Mouse (Mus musculus) intestine, postnatal 0 days (tissue): ENCODE results near the gene Sbno2. TPM values are rescaled to one million over a fixed set of nuclear protein-coding genes. Genes with fewer than 3 reads are reported as not detected.

Source experiments
- ATAC-seq: fragments of 200-750 bp; cut with Nextera tagmentation; 2 replicates; pipeline ENCODE4 v1.8.0; 2017; ENCODE audit warnings: mild to moderate bottlenecking, moderate TSS enrichment, moderate library complexity
- H3K27ac ChIP-seq: fragments of 300-500 bp; sonication (generic); 2 replicates; pipeline ENCODE4 v1.5.1; 2014; ENCODE audit warnings: mild to moderate bottlenecking, low read depth, low read length, moderate library complexity
- H3K27me3 ChIP-seq: fragments of 300-500 bp; sonication (generic); replicated peaks from 2 replicates; pipeline ENCODE4 v1.6.1; 2014; ENCODE audit warnings: low read length, mixed read lengths; ENCODE audit not compliant: control insufficient read depth, insufficient read depth
- H3K36me3 ChIP-seq: fragments of 300-500 bp; sonication (generic); 2 replicates; pipeline ENCODE4 v1.6.1; 2014; ENCODE audit warnings: mild to moderate bottlenecking, moderate library complexity; ENCODE audit not compliant: control insufficient read depth, insufficient read depth
- H3K4me1 ChIP-seq: fragments of 300-500 bp; sonication (generic); replicated peaks from 2 replicates; pipeline ENCODE4 v1.6.1; 2014; ENCODE audit warnings: antibody characterized with exemption, low read length, mixed read lengths; ENCODE audit not compliant: control insufficient read depth, insufficient read depth
- H3K4me2 ChIP-seq: fragments of 300-500 bp; sonication (generic); replicated peaks from 2 replicates; pipeline ENCODE4 v1.6.1; 2014; ENCODE audit warnings: low read depth, mild to moderate bottlenecking, moderate library complexity
- H3K4me3 ChIP-seq: fragments of 300-500 bp; sonication (generic); 2 replicates; pipeline ENCODE4 v1.5.1; 2014; ENCODE audit warnings: low read depth, low read length
- H3K9ac ChIP-seq: fragments of 300-500 bp; sonication (generic); 2 replicates; pipeline ENCODE4 v1.6.1; 2014; ENCODE audit warnings: mild to moderate bottlenecking, low read depth, low read length
- H3K9me3 ChIP-seq: fragments of 300-500 bp; sonication (generic); 2 replicates; pipeline ENCODE4 v1.6.1; 2016; ENCODE audit warnings: mixed run types; ENCODE audit not compliant: control insufficient read depth
- CTCF ChIP-seq: sonication (generic); IDR thresholded peaks from 2 replicates; pipeline ENCODE4 v1.5.1; 2016; ENCODE audit warnings: low read depth, mild to moderate bottlenecking, control low read depth, antibody characterized with exemption, moderate library complexity
- WGBS: fragments of 180-500 bp; shearing (Covaris S2); extraction: QIAGEN DNeasy Blood & Tissue Kit; methylation state at CpG from one replicate; pipeline ENCODE4 v1.1.7; 2014; 5-methylcytosine and 5-hydroxymethylcytosine counted together
- polyA plus RNA-seq: library from polyadenylated mRNA; unstranded; fragments of >200 nt; fragmentation: Nextera tagmentation; extraction: Ambion mirVana; gene quantifications from 2 replicates; pipeline ENCODE4 v1.2.1, GENCODE M21; 2015

The Sbno2 gene
- polyA plus RNA-seq, 1 experiment from 2014 or later: 9.8 TPM

DNA sequence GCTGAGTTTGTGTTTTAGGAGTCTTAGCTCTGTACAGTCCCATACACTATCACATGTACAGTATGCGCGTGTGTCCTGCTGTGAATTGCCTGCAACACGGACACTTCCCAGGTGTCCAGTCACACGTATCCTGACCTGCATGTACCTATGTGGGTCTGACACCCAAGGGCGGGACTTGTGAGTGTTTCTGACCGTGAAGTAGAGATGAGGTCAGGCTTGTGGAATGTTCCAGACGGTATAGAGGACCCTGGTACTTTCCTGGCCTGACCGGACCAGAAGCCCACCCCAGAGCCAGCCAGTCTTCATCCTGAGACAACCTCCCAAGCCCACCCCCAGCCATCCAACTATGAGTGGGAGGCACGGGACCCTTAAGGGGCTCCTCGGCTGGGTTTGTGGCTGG is 89.8 kb downstream of the Sbno2 start:
- H3K9me3 ChIP-seq: no peaks in the 10 kb centered on the region
- H3K27ac ChIP-seq: no peak overlapping the region
- peaks cover 19% of the 10 kb centered on the region; the same call in 1 of the 2 replicates for H3K36me3 ChIP-seq
- WGBS: 83% methylated on average over 10 of the region's 10 CpGs
- peaks cover 13% of the 10 kb centered on the region; the same call in 1 of the 2 replicates for H3K27me3 ChIP-seq
- H3K4me3 ChIP-seq: no peak overlapping the region
- no peaks in the 10 kb centered on the region for H3K4me1 ChIP-seq
- H3K9ac ChIP-seq: no peak overlapping the region
- TF ChIP-seq CTCF: no peak
- no peak overlapping the region for H3K4me2 ChIP-seq
- no peak for ATAC-seq

DNA sequence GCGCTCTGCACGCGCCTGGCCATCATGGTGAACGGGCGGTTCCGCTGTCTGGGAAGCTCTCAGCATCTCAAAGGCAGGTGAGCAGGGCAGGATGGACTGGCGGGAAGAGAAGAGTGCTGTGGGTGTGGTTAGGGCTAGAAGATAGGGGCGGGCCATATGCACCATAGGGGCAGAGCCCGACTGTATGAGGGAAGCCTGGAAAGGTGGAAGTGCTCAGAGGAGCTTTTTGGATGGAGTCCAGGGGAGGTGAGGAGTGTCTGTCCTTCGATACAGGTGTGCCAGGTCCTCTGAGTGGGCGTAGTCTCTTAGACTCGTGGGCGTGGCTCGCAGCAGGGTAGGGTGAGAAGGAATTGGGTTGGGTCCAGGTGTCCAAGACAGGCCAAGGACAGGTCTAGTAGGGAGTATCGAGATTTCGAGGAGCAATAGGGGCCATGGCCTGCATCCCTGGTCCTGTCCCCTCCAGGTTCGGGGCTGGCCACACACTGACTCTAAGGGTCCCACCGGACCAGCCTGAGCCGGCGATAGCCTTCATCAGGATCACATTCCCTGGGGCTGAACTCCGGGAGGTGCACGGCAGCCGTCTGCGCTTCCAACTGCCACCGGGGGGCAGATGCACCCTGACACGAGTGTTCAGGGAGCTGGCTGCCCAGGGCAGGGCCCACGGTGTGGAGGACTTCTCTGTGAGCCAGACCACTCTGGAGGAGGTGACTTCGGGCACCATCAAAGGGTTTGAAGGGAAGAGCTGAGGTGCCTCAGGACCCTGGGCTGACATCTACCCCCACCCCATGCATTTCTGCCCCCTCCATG is 90.7 kb downstream of the Sbno2 start:
- ATAC-seq: peak; percentile 34
- Histone ChIP-seq H3K27ac (no peak overlapping the region), H3K9me3 (no peaks in the 10 kb centered on the region), H3K4me2 (no peak overlapping the region), H3K4me3 (no peak overlapping the region), H3K36me3 (peaks cover 23% of the 10 kb centered on the region; the same call in 1 of the 2 replicates), H3K27me3 (peaks cover 13% of the 10 kb centered on the region; the same call in 1 of the 2 replicates), H3K9ac (no peak overlapping the region), H3K4me1 (no peaks in the 10 kb centered on the region)
- WGBS: 30% methylated on average over 28 of the region's 28 CpGs
- peak; percentile 61 for TF ChIP-seq CTCF

DNA sequence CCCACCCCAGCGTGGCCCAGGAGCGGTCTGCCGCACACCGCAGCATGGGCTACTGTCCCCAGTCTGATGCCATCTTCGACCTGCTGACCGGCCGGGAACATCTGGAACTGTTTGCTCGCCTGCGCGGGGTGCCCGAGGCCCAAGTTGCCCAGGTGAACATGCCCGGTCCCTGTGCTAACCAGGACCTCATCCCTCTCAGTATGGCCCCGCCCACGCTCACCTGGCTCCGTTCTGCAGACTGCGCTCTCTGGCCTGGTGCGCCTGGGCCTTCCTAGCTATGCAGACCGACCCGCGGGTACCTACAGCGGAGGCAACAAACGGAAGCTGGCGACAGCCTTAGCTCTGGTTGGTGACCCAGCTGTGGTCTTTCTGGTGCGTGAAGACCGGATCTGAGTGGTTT is 91.8 kb downstream of the Sbno2 start:
- Histone ChIP-seq H3K4me2 (no peak overlapping the region), H3K27ac (no peak overlapping the region), H3K36me3 (peaks cover 27% of the 10 kb centered on the region; the same call in 1 of the 2 replicates), H3K4me3 (no peak overlapping the region), H3K9ac (no peak overlapping the region), H3K27me3 (peaks cover 11% of the 10 kb centered on the region; the same call in 1 of the 2 replicates), H3K4me1 (no peaks in the 10 kb centered on the region), H3K9me3 (no peaks in the 10 kb centered on the region)
- ATAC-seq: no peak
- TF ChIP-seq CTCF: no peak
- WGBS: 63% methylated on average over 25 of the region's 25 CpGs

DNA sequence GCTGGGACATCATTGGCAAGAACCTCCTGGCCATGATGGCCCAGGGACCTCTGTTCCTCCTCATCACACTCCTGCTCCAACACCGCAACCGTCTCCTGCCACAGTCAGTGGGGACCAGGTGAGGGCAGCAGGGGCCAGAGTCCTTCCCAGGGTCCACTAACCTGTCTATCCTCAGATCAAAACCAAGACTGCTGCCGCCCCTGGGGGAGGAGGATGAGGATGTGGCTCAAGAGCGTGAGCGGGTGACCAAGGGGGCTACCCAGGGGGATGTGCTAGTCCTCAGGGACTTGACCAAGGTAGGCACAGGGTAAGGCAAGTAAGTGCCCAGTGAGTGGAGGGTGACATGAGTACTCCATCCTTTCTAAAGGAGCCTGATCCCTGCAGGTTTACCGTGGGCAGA is 93.6 kb downstream of the Sbno2 start:
- ATAC-seq: no peak
- H3K27me3 ChIP-seq: peaks cover 11% of the 10 kb centered on the region; the same call in 1 of the 2 replicates
- peaks cover 38% of the 10 kb centered on the region; the same call in 1 of the 2 replicates for H3K36me3 ChIP-seq
- WGBS: 92% methylated on average over 6 of the region's 6 CpGs
- TF ChIP-seq CTCF: no peak
- no peak overlapping the region for H3K27ac ChIP-seq
- H3K4me1 ChIP-seq: no peaks in the 10 kb centered on the region
- no peak overlapping the region for H3K9ac ChIP-seq
- no peaks in the 10 kb centered on the region for H3K9me3 ChIP-seq
- no peak overlapping the region for H3K4me2 ChIP-seq
- no peak overlapping the region for H3K4me3 ChIP-seq

Other genes starting within 250 kb of the Sbno2 start
- gene Prtn3, start 231.1 kb downstream of the Sbno2 start, polyA plus RNA-seq: 1.1 TPM in 2 replicates
- gene Plppr3, start 230.9 kb downstream of the Sbno2 start, polyA plus RNA-seq: 6.2 and 7.2 TPM in 2 replicates
- gene Elane, start 219.3 kb downstream of the Sbno2 start, polyA plus RNA-seq: not detected in 2 replicates
- not detected in 2 replicates for gene Cfd, start 214.7 kb downstream of the Sbno2 start, polyA plus RNA-seq
- 17.0 and 17.8 TPM in 2 replicates for gene Med16, start 196.6 kb downstream of the Sbno2 start, polyA plus RNA-seq
- gene Gm26602, start 194.7 kb downstream of the Sbno2 start, polyA plus RNA-seq: 2.9 and 17.9 TPM in 2 replicates
- 0.21 and 0.47 TPM in 2 replicates for gene Kiss1r, start 188.6 kb downstream of the Sbno2 start, polyA plus RNA-seq
- gene R3hdm4, start 184.4 kb downstream of the Sbno2 start, polyA plus RNA-seq: 62.0 and 62.8 TPM in 2 replicates
- 8.7 and 13.2 TPM in 2 replicates for gene Arid3a, start 178.5 kb downstream of the Sbno2 start, polyA plus RNA-seq
- gene Wdr18, start 145.4 kb downstream of the Sbno2 start, polyA plus RNA-seq: 41.9 and 44.0 TPM in 2 replicates
- gene Grin3b, start 134.9 kb downstream of the Sbno2 start, polyA plus RNA-seq: 0.08 and 0.17 TPM in 2 replicates
- 24.7 and 25.3 TPM in 2 replicates for gene Tmem259, start 121.2 kb downstream of the Sbno2 start, polyA plus RNA-seq
- gene Cnn2, start 117.0 kb downstream of the Sbno2 start, polyA plus RNA-seq: 109 and 117 TPM in 2 replicates
- gene Abca7, start 109.1 kb downstream of the Sbno2 start, polyA plus RNA-seq: 2.2 and 2.5 TPM in 2 replicates
- 1.2 and 1.3 TPM in 2 replicates for gene Arhgap45, start 88.9 kb downstream of the Sbno2 start, polyA plus RNA-seq
- 90.0 and 98.5 TPM in 2 replicates for gene Polr2e, start 65.8 kb downstream of the Sbno2 start, polyA plus RNA-seq
- gene Gpx4, start 58.4 kb downstream of the Sbno2 start, polyA plus RNA-seq: 1,519 and 1,523 TPM in 2 replicates
- gene Stk11, start 10.2 kb upstream of the Sbno2 start, polyA plus RNA-seq: 11.7 and 12.4 TPM in 2 replicates
- 1,009 and 1,013 TPM in 2 replicates for gene Atp5d, start 33.1 kb upstream of the Sbno2 start, polyA plus RNA-seq
- 2.1 and 2.7 TPM in 2 replicates for gene Cbarp, start 35.3 kb upstream of the Sbno2 start, polyA plus RNA-seq
- gene Midn, start 42.7 kb upstream of the Sbno2 start, polyA plus RNA-seq: 18.1 and 19.5 TPM in 2 replicates
- 222 and 228 TPM in 2 replicates for gene Cirbp, start 60.4 kb upstream of the Sbno2 start, polyA plus RNA-seq
- gene 1600002K03Rik, start 67.4 kb upstream of the Sbno2 start, polyA plus RNA-seq: 12.7 and 13.9 TPM in 2 replicates
- gene Efna2, start 73.9 kb upstream of the Sbno2 start, polyA plus RNA-seq: 3.5 and 3.8 TPM in 2 replicates
- 21.9 and 22.5 TPM in 2 replicates for gene Mum1, start 120.9 kb upstream of the Sbno2 start, polyA plus RNA-seq
- 584 and 605 TPM in 2 replicates for gene Ndufs7, start 143.6 kb upstream of the Sbno2 start, polyA plus RNA-seq
- gene Gamt, start 155.4 kb upstream of the Sbno2 start, polyA plus RNA-seq: 30.1 and 37.2 TPM in 2 replicates
- 26.6 and 29.0 TPM in 2 replicates for gene Dazap1, start 155.9 kb upstream of the Sbno2 start, polyA plus RNA-seq
- 708 and 727 TPM in 2 replicates for gene Rps15, start 186.9 kb upstream of the Sbno2 start, polyA plus RNA-seq
- gene Apc2, start 190.4 kb upstream of the Sbno2 start, polyA plus RNA-seq: 1.1 and 1.6 TPM in 2 replicates
- gene 2310011J03Rik, start 215.0 kb upstream of the Sbno2 start, polyA plus RNA-seq: 85.2 and 87.6 TPM in 2 replicates
- gene Pcsk4, start 223.9 kb upstream of the Sbno2 start, polyA plus RNA-seq: 13.1 and 18.8 TPM in 2 replicates
- 261 and 282 TPM in 2 replicates for gene Reep6, start 224.4 kb upstream of the Sbno2 start, polyA plus RNA-seq
- 46.7 and 50.4 TPM in 2 replicates for gene Adamtsl5, start 242.8 kb upstream of the Sbno2 start, polyA plus RNA-seq